Mouse (Mus musculus): ENCODE measurements around the gene Acot8. TPM values are rescaled to one million over a fixed set of nuclear protein-coding genes. Genes with fewer than 3 reads are reported as not detected.

Acot8 gene
- polyA plus RNA-seq (2017; shearing (Covaris generic)): 24.1 TPM

DNA sequence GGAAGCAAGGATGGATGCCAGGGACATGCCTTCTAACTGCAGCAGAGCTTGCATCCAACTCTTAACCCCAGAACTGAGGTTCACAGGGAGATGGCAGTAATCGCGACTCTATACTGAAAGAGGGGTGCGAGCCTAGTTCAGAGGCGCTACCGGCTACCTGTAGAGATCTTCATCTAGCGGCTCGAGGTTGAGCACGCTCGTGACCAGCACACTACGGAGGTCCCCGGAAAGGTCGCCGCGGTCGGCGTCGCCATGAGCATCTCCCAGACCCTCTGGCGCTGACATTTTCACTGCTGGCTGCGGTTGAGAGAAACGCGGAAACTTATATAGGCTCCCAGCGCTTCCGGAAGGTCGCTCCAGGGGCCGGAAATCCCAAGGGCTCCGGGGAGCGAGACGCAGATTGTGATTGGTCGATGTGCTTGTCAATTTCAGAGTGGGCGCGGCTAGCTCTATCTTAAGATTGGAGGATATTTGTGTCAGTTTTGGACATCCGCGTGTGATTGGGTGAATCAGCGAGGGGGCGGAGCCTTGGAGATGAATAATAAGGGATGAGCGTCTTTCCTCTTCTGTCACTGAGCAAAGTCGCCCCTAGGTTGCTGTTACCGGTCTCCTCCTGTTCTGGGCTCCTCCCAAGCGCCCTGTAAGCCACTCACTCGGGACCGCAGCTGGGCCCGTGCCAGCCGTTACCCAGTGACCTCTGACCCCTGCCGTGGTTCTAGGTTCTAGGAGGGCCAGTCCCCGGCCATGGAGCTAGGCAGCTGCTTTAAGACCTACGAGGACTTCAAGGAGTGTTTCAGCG lies at the start of gene Acot8, which contains the start of gene Zswim3:
TSS of gene Acot8 (minus strand) at position 350 of the 799 bp plus-strand sequence.
TSS of gene Zswim3 (plus strand) at position 566 of the 799 bp plus-strand sequence.

DNA sequence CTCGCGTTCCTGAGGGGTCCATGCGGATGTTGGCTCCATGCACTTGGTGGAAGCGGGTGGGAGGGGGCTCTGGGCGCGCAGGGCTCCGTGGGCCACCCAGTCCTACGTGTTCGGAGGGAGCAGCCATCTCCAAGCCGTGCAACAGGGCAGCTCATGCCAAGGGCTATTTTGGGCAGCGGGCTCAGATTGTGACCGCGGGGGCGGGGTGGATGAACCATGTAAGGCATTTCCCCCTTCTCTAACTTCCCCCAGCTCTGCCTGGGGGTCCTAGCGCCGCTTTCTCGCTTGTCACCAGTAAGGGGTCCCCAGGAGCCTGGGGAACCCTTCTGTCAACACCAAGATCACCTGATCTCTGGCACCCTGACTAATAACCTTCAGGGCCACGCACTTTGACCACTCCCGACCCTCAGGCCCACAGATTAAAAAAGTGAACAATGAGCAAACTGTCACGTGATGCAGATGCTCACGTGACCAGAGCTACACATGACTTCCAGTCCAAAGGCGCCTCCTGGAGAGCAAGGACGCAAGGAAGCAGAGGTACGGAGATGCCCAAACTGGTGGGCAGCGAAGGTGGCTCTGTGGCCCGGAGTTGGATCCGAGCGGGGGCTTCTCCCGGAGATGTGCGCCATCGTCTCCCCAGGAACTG lies 28.8 kb upstream of the Acot8 start, which contains the start of gene Neurl2:
TSS of gene Neurl2 (minus strand) at position 143 of the 646 bp plus-strand sequence.

DNA sequence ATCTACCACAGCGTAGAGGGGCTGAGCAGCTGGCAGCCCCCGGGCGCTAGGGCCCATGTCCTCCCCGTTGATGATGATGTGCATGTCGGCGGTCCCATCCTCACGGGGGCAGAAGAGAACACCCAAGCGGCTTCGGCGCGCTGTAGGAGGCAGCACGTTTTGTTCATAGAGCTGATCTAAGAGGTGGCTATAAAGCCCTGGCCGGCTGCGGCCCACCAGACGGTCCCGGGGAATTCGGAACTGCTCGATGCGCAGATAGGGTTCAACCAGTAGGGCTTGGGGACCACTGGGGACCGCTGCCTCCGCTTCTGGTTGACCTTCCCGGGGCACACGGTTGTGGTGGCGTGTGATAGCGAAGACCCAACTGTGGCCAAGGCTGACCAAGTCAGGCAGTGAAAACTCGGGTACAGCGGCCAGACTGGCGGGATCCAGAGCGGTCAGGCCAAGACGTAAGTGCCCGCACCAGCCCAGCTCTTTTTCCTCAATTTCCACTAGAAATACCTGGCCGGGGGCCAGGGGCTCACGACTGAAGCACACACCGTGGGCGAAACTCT lies 28.1 kb upstream of the Acot8 start, which contains the start of gene Ctsa:
TSS of gene Ctsa (plus strand) at position 126 of the 554 bp plus-strand sequence.

DNA sequence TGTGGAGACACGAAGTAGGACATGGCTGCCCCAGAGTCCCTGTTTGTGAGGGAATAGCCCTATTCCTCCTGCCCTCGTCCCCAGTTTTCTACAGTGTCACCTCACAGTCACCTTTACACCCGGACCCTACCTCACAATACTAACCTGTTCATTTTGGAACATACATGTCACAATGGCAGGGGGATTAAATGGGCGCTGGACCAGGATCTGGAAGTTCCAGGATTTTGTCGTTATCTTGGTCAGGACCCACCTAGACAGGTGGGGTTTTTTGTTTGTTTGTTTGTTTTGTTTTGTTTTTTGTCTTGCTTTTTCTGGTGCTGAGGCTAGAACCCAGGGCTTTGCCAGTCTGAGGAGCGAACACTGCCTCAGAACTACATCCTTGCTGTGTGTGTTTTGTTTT lies 23.8 kb upstream of the Acot8 start, which contains the start of gene Spata25:
TSS of gene Spata25 (minus strand) at position 101 of the 400 bp plus-strand sequence.

GRCm38 (mm10) chr2:164822636-164823165 lies 18.0 kb upstream of the Acot8 start, which contains the start of gene Zswim1:
Gene Zswim1 (plus strand): TSS chr2:164822686.

GRCm38 (mm10) chr2:164785481-164786387 lies 18.9 kb downstream of the Acot8 start, which contains the start of gene Snx21:
Gene Snx21 (plus strand): TSS chr2:164785823.

DNA sequence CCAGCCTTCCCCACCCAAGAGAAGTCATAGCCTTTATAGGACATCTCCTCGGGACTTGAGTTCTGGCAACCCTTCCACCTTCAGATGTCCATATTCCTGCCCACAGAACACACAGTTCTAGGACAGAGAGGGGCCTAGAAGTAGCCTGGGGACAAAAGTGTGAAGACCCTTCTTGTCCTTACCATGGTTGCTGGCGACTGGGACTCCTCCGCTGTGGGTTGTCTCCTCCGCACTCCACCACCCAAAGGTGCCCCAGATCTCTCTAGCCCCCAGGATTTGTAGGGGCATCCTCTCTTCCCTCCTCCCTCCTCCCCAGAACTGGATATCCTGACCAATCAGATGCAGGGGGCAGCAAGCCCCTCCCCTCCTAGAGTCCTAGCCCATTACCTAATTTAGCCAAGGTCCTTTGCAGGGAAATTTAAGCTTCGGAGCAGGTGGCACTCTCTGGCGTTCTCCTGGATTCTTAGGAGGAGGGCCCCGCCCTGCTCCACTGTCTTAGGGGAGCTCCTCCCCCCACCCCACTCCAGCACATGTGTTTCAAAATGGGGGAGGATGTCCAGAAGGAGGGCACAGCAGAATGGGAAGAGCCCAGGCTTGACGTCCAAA lies 25.1 kb downstream of the Acot8 start, which contains the start of gene Tnnc2:
TSS of gene Tnnc2 (minus strand) at position 487 of the 606 bp plus-strand sequence.

DNA sequence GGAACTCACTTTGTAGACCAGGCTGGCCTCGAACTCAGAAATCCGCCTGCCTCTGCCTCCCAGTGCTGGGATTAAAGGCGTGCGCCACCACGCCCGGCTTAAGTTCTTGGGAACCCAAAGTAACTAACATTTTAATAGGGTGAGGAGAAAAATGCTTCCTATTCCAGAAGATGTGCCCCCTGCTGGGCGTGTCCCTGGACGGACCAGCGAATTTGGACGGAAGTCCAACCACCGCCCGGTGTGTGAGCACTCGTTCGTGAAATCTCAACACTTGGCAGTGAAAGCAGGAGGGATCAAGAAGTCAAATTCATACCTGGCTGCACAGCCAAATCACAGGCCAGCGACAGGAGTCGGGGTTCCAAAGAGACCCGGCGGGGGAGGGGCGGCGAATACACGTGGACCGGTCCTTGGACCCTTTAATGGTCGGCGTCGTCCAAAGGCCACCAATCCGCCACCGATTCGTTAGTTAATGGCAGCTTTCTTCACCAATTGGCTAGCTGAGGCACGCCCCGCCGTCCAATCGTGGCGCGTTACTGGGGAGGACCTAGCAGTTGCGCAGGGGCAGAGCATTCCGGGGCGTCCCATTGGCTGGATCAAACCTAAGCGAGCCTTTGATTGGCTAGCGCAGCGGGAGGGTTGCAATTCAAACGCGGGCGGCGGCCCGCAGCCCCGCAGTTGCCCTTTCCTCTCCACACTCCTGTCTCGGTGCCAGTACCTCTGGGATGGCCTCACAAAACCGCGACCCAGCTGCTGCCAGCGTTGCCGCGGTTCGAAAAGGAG lies 35.2 kb downstream of the Acot8 start, which contains the start of gene Ube2c:
TSS of gene Ube2c (plus strand) at position 641 of the 780 bp plus-strand sequence.

DNA sequence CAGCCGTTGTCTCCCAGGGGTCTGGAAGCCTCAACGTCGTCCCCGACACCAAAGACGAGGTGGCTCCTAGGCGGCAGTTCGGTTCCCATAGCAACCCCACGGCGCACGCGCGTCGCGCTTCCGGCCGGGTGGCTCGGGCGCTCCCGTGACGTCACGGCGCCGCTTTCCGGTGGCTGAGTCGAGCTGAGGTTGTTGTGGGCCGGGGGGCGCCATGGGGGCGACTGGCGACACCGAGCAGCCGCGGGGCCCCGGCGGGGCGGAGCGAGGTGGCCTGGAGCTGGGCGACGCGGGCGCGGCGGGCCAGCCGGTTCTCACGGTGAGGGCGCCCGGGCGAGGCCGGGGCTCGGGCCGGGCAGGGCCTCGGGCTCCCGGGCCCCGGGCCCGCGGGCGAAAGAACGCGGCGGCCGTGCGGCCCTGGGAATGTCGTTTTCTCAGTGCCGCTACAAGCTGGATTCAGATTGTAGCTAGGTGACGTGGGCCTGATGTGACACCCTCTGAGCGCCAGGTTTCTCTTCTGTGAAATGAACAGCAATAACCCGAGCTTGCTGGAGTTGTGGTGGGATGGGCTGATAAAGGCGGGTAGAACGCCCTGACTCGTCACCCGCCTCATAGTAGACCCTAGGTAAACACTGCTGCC lies 58.7 kb downstream of the Acot8 start, which contains the start of the genes Wfdc3 and Dnttip1:
TSS of gene Wfdc3 (minus strand) at position 89 of the 637 bp plus-strand sequence.
TSS of gene Dnttip1 (plus strand) at position 141 of the 637 bp plus-strand sequence.

Other genes with a start within 250 kb of the Acot8 start
- gene Wfdc2, start 242.5 kb downstream of the Acot8 start, polyA plus RNA-seq (2017; shearing (Covaris generic)): not detected
- gene Spint3, start 231.4 kb downstream of the Acot8 start, polyA plus RNA-seq (2017; shearing (Covaris generic)): not detected
- not detected for gene Wfdc6a, start 219.4 kb downstream of the Acot8 start, polyA plus RNA-seq (2017; shearing (Covaris generic))
- gene Eppin, start 211.3 kb downstream of the Acot8 start, polyA plus RNA-seq (2017; shearing (Covaris generic)): not detected
- gene Wfdc6b, start 191.4 kb downstream of the Acot8 start, polyA plus RNA-seq (2017; shearing (Covaris generic)): not detected
- gene Wfdc8, start 191.3 kb downstream of the Acot8 start, polyA plus RNA-seq (2017; shearing (Covaris generic)): not detected
- gene Wfdc16, start 166.1 kb downstream of the Acot8 start, polyA plus RNA-seq (2017; shearing (Covaris generic)): not detected
- not detected for gene Wfdc10, start 148.8 kb downstream of the Acot8 start, polyA plus RNA-seq (2017; shearing (Covaris generic))
- not detected for gene Wfdc9, start 148.3 kb downstream of the Acot8 start, polyA plus RNA-seq (2017; shearing (Covaris generic))
- not detected for gene Wfdc11, start 130.8 kb downstream of the Acot8 start, polyA plus RNA-seq (2017; shearing (Covaris generic))
- gene Wfdc13, start 119.8 kb downstream of the Acot8 start, polyA plus RNA-seq (2017; shearing (Covaris generic)): not detected
- not detected for gene Spint4, start 106.4 kb downstream of the Acot8 start, polyA plus RNA-seq (2017; shearing (Covaris generic))
- not detected for gene Spint5, start 89.6 kb downstream of the Acot8 start, polyA plus RNA-seq (2017; shearing (Covaris generic))
- gene Wfdc3, start 59.0 kb downstream of the Acot8 start, polyA plus RNA-seq (2017; shearing (Covaris generic)): not detected
- 68.5 TPM for gene Dnttip1, start 58.9 kb downstream of the Acot8 start, polyA plus RNA-seq (2017; shearing (Covaris generic))
- gene Ube2c, start 35.0 kb downstream of the Acot8 start, polyA plus RNA-seq (2017; shearing (Covaris generic)): 0.45 TPM
- not detected for gene Tnnc2, start 24.9 kb downstream of the Acot8 start, polyA plus RNA-seq (2017; shearing (Covaris generic))
- 5.0 TPM for gene Snx21, start 19.1 kb downstream of the Acot8 start, polyA plus RNA-seq (2017; shearing (Covaris generic))
- gene Zswim3, start 216 bp upstream of the Acot8 start, polyA plus RNA-seq (2017; shearing (Covaris generic)): 2.2 TPM
- gene Zswim1, start 17.8 kb upstream of the Acot8 start, polyA plus RNA-seq (2017; shearing (Covaris generic)): 21.6 TPM
- not detected for gene Spata25, start 23.7 kb upstream of the Acot8 start, polyA plus RNA-seq (2017; shearing (Covaris generic))
- 109 TPM for gene Ctsa, start 28.0 kb upstream of the Acot8 start, polyA plus RNA-seq (2017; shearing (Covaris generic))
- 1.9 TPM for gene Neurl2, start 28.6 kb upstream of the Acot8 start, polyA plus RNA-seq (2017; shearing (Covaris generic))
- gene Pltp, start 52.8 kb upstream of the Acot8 start, polyA plus RNA-seq (2017; shearing (Covaris generic)): 0.31 TPM
- 160 TPM for gene Pcif1, start 74.4 kb upstream of the Acot8 start, polyA plus RNA-seq (2017; shearing (Covaris generic))
- gene Zfp335, start 106.9 kb upstream of the Acot8 start, polyA plus RNA-seq (2017; shearing (Covaris generic)): 48.9 TPM
- gene Mmp9, start 135.9 kb upstream of the Acot8 start, polyA plus RNA-seq (2017; shearing (Covaris generic)): not detected
- gene Slc12a5, start 155.9 kb upstream of the Acot8 start, polyA plus RNA-seq (2017; shearing (Covaris generic)): not detected
- 48.6 TPM for gene Ncoa5, start 230.0 kb upstream of the Acot8 start, polyA plus RNA-seq (2017; shearing (Covaris generic))